Mouse (Mus musculus): ENCODE measurements around the gene Tmem218.

Gene Tmem218

GRCm38 (mm10) chr9:37248381-37248906 lies 40.4 kb downstream of the Tmem218 start:
- no peaks in the 10 kb centered on the region for H3K36me3 ChIP-seq (ENCODE audit: control insufficient read depth, insufficient read depth, low read length, poor library complexity, severe bottlenecking)
- no peaks in the 10 kb centered on the region for H3K27me3 ChIP-seq (ENCODE audit: control insufficient read depth, insufficient read depth, low read length, poor library complexity, severe bottlenecking)
- peak; percentile 40 for DNase-seq (ENCODE audit: low read depth, low spot score)

- no peaks in the 10 kb centered on the region for H3K27me3 ChIP-seq (ENCODE audit: control insufficient read depth, insufficient read depth, low read length, poor library complexity, severe bottlenecking)
- H3K36me3 ChIP-seq (ENCODE audit: control insufficient read depth, insufficient read depth, low read length, poor library complexity, severe bottlenecking), result no peaks in the 10 kb centered on the region
- no peak for DNase-seq (ENCODE audit: low read depth, low spot score)
These were observed 42.0 kb downstream of the Tmem218 start for GRCm38 (mm10) chr9:37249976-37250375.

GRCm38 (mm10) chr9:37250631-37251030 lies 42.6 kb downstream of the Tmem218 start:
- H3K36me3 ChIP-seq (ENCODE audit: control insufficient read depth, insufficient read depth, low read length, poor library complexity, severe bottlenecking), result no peaks in the 10 kb centered on the region
- H3K27me3 ChIP-seq (ENCODE audit: control insufficient read depth, insufficient read depth, low read length, poor library complexity, severe bottlenecking), result no peaks in the 10 kb centered on the region
- no peak for DNase-seq (ENCODE audit: low read depth, low spot score)

GRCm38 (mm10) chr9:37254531-37255110 lies 46.6 kb downstream of the Tmem218 start:
- DNase-seq (ENCODE audit: low read depth, low spot score), result no peak
- Histone ChIP-seq H3K27me3 (ENCODE audit: control insufficient read depth, insufficient read depth, low read length, poor library complexity, severe bottlenecking) (no peaks in the 10 kb centered on the region), H3K36me3 (ENCODE audit: control insufficient read depth, insufficient read depth, low read length, poor library complexity, severe bottlenecking) (no peaks in the 10 kb centered on the region)

GRCm38 (mm10) chr9:37255149-37255888 lies 47.3 kb downstream of the Tmem218 start, which contains the start of gene Slc37a2:
Slc37a2 (minus strand) TSS chr9:37255738.
- DNase-seq (ENCODE audit: low read depth, low spot score), result peak; percentile 95
- Histone ChIP-seq H3K27me3 (ENCODE audit: control insufficient read depth, insufficient read depth, low read length, poor library complexity, severe bottlenecking) (no peaks in the 10 kb centered on the region), H3K36me3 (ENCODE audit: control insufficient read depth, insufficient read depth, low read length, poor library complexity, severe bottlenecking) (no peaks in the 10 kb centered on the region)

GRCm38 (mm10) chr9:37255889-37256225 lies 47.8 kb downstream of the Tmem218 start:
- Histone ChIP-seq H3K27me3 (ENCODE audit: control insufficient read depth, insufficient read depth, low read length, poor library complexity, severe bottlenecking) (no peaks in the 10 kb centered on the region), H3K36me3 (ENCODE audit: control insufficient read depth, insufficient read depth, low read length, poor library complexity, severe bottlenecking) (no peaks in the 10 kb centered on the region)
- peak; percentile 80 for DNase-seq (ENCODE audit: low read depth, low spot score)

- DNase-seq (ENCODE audit: low read depth, low spot score), result no peak
- Histone ChIP-seq H3K36me3 (ENCODE audit: control insufficient read depth, insufficient read depth, low read length, poor library complexity, severe bottlenecking) (no peaks in the 10 kb centered on the region), H3K27me3 (ENCODE audit: control insufficient read depth, insufficient read depth, low read length, poor library complexity, severe bottlenecking) (no peaks in the 10 kb centered on the region)
These were observed 58.6 kb downstream of the Tmem218 start for GRCm38 (mm10) chr9:37266622-37267021.
